Mouse (Mus musculus): ENCODE measurements at regions not wholly inside any gene's neighbourhood (a gene's known extent, or its start where the extent isn't known, plus 50 kb on each side); places are given as distances from the start of the nearest gene placed in this dataset.

DNA sequence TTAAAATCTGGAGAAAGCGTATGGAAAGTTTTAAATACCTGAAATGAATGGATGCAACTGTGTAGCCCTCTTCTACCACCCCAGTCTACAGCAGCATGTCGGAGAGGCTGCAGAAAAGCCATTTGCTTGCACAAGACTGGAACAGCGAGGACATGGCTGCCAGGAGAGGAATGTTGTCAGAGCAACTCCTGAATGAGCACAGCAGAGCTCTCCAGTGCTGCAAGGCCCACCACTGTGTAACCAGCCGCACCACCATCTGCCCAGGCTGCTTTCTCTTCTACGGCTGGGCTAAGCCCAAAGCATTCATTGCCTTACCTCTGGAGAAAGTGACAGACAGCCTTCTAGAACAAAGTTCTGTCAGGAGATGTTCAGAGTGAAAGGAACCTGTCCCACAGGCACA, 65.3 kb upstream of the Gm11238 start:
- WGBS = 81% methylated on average over 5 of the region's 5 CpGs
- no peak for ATAC-seq (ENCODE audit: insufficient number of reproducible peaks, low FRiP score, low TSS enrichment, low read depth)
- Histone ChIP-seq H3K4me2 (no peak overlapping the region), H3K27me3 (no peaks in the 10 kb centered on the region), H3K9ac (no peak overlapping the region), H3K9me3 (no peaks in the 10 kb centered on the region), H3K4me1 (no peaks in the 10 kb centered on the region), H3K27ac (no peak overlapping the region), H3K36me3 (no peaks in the 10 kb centered on the region), H3K4me3 (no peak overlapping the region)

- no peak overlapping the region for H3K4me3 ChIP-seq
- H3K27ac ChIP-seq = no peak overlapping the region
- WGBS = 84% methylated on average over 1 of the region's 1 CpGs
- H3K27me3 ChIP-seq = no peaks in the 10 kb centered on the region
- no peak overlapping the region for H3K4me2 ChIP-seq
- no peaks in the 10 kb centered on the region for H3K36me3 ChIP-seq
- no peak overlapping the region for H3K9ac ChIP-seq
- no peaks in the 10 kb centered on the region for H3K9me3 ChIP-seq
- no peaks in the 10 kb centered on the region for H3K4me1 ChIP-seq
- no peak for ATAC-seq (ENCODE audit: insufficient number of reproducible peaks, low FRiP score, low TSS enrichment, low read depth)
These were observed 76.1 kb upstream of the Gm11238 start for GRCm38 (mm10) chr4:73531604-73532003.

GRCm38 (mm10) chr4:73524579-73525208, 83.0 kb upstream of the Gm11238 start:
- no peak for ATAC-seq (ENCODE audit: insufficient number of reproducible peaks, low FRiP score, low TSS enrichment, low read depth)
- Histone ChIP-seq H3K27me3 (no peaks in the 10 kb centered on the region), H3K36me3 (no peaks in the 10 kb centered on the region), H3K4me2 (no peak overlapping the region), H3K27ac (no peak overlapping the region), H3K4me1 (no peaks in the 10 kb centered on the region), H3K9me3 (no peaks in the 10 kb centered on the region), H3K9ac (no peak overlapping the region), H3K4me3 (no peak overlapping the region)
- WGBS = 24% methylated on average over 1 of the region's 1 CpGs

- Histone ChIP-seq H3K9ac (no peak overlapping the region), H3K4me1 (no peaks in the 10 kb centered on the region), H3K27ac (no peak overlapping the region), H3K36me3 (no peaks in the 10 kb centered on the region), H3K9me3 (no peaks in the 10 kb centered on the region), H3K27me3 (no peaks in the 10 kb centered on the region), H3K4me2 (no peak overlapping the region), H3K4me3 (no peak overlapping the region)
- ATAC-seq (ENCODE audit: insufficient number of reproducible peaks, low FRiP score, low TSS enrichment, low read depth) = no peak
These were observed 88.8 kb upstream of the Gm11238 start for GRCm38 (mm10) chr4:73518742-73519384.

- ATAC-seq (ENCODE audit: insufficient number of reproducible peaks, low FRiP score, low TSS enrichment, low read depth) = no peak
- Histone ChIP-seq H3K9ac (no peak overlapping the region), H3K4me3 (no peak overlapping the region), H3K4me2 (no peak overlapping the region), H3K27ac (no peak overlapping the region), H3K27me3 (no peaks in the 10 kb centered on the region), H3K9me3 (no peaks in the 10 kb centered on the region), H3K36me3 (no peaks in the 10 kb centered on the region), H3K4me1 (no peaks in the 10 kb centered on the region)
These were observed 90.1 kb upstream of the Gm11238 start for GRCm38 (mm10) chr4:73517559-73517958.

- no peak overlapping the region for H3K4me3 ChIP-seq
- no peak overlapping the region for H3K4me2 ChIP-seq
- ATAC-seq (ENCODE audit: insufficient number of reproducible peaks, low FRiP score, low TSS enrichment, low read depth) = no peak
- H3K9ac ChIP-seq = no peak overlapping the region
- no peak overlapping the region for H3K27ac ChIP-seq
- no peaks in the 10 kb centered on the region for H3K9me3 ChIP-seq
- no peaks in the 10 kb centered on the region for H3K27me3 ChIP-seq
- H3K36me3 ChIP-seq = no peaks in the 10 kb centered on the region
- no peaks in the 10 kb centered on the region for H3K4me1 ChIP-seq
- WGBS = 62% methylated on average over 2 of the region's 2 CpGs
These were observed 91.0 kb upstream of the Gm11238 start for GRCm38 (mm10) chr4:73516717-73517116.

DNA sequence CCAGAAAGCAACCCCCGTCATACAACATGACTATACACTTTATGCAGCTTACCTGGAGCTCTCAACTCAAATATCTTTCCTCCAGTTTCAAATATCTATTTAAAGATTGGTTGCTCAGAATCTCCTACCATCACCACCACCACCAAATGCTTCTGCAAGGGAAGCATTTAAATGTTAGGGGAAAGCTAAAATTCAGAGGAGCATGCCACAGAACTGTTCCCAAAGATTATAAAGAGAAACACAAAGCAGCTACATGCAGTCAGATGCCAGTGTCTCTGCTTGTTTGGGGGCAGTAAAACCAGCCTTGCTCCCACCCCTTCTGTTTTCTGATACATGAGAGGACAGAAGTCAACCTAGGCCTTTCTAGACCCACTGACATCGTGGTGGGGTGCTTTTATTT, 100.8 kb upstream of the Gm11238 start:
- Histone ChIP-seq H3K36me3 (no peaks in the 10 kb centered on the region), H3K27ac (no peak overlapping the region), H3K4me3 (no peak overlapping the region), H3K9me3 (no peaks in the 10 kb centered on the region), H3K27me3 (no peaks in the 10 kb centered on the region), H3K4me2 (no peak overlapping the region), H3K4me1 (no peaks in the 10 kb centered on the region), H3K9ac (no peak overlapping the region)
- WGBS = 75% methylated on average over 2 of the region's 2 CpGs
- no peak for ATAC-seq (ENCODE audit: insufficient number of reproducible peaks, low FRiP score, low TSS enrichment, low read depth)

GRCm38 (mm10) chr4:73489199-73489598, 84.3 kb upstream of the Gm11487 start:
- H3K9me3 ChIP-seq = no peaks in the 10 kb centered on the region
- no peak overlapping the region for H3K9ac ChIP-seq
- no peak overlapping the region for H3K4me2 ChIP-seq
- no peak overlapping the region for H3K4me3 ChIP-seq
- no peaks in the 10 kb centered on the region for H3K27me3 ChIP-seq
- WGBS = 26% methylated on average over 2 of the region's 2 CpGs
- ATAC-seq (ENCODE audit: insufficient number of reproducible peaks, low FRiP score, low TSS enrichment, low read depth) = no peak
- no peaks in the 10 kb centered on the region for H3K36me3 ChIP-seq
- H3K27ac ChIP-seq = no peak overlapping the region
- H3K4me1 ChIP-seq = no peaks in the 10 kb centered on the region

DNA sequence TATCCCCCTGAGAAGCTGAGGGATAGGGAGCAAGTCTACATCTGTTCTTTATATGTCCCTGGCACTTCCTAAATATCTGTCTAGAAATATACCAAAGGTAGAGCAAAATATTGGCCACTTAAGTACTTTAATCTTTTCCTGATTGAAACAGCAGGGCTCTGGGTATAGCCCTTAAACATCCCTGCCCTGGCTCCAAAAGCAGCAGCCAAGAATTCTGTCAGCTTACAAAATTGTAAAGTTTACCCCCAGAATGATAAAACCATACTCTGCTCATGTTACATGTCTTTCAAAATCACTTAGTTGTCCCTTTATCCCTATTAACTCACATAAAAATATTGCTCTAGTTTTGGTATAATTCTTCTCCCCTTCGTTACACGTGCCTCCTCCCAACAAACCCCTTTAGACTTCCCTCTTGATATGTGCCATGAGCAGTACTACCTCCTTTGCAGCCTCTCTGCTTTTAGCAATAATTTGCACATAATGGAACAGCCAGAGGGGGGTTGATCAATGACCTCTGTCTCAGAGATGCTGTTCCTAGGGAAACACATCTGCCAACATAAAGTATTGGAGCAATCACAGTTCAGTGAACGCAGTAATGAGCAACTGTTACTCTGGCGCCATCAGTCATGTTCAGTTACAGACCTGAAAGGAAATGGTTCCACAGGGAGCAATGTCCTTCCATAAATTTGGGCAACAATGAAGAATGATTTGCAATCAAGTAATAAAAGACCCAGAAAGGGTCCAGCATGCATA, 83.6 kb upstream of the Gm11487 start:
- WGBS = 32% methylated on average over 4 of the region's 4 CpGs
- Histone ChIP-seq H3K36me3 (no peaks in the 10 kb centered on the region), H3K4me3 (no peak overlapping the region), H3K4me1 (no peaks in the 10 kb centered on the region), H3K27ac (no peak overlapping the region), H3K9me3 (no peaks in the 10 kb centered on the region), H3K4me2 (no peak overlapping the region), H3K9ac (no peak overlapping the region), H3K27me3 (no peaks in the 10 kb centered on the region)
- ATAC-seq (ENCODE audit: insufficient number of reproducible peaks, low FRiP score, low TSS enrichment, low read depth) = 0 out of 2 replicates have a peak, but pooled peaks have one; percentile 48

GRCm38 (mm10) chr4:73467982-73468565, 63.2 kb upstream of the Gm11487 start:
- no peaks in the 10 kb centered on the region for H3K27me3 ChIP-seq
- H3K36me3 ChIP-seq = no peaks in the 10 kb centered on the region
- no peak overlapping the region for H3K4me3 ChIP-seq
- no peak overlapping the region for H3K4me2 ChIP-seq
- H3K9ac ChIP-seq = no peak overlapping the region
- ATAC-seq (ENCODE audit: insufficient number of reproducible peaks, low FRiP score, low TSS enrichment, low read depth) = no peak
- H3K9me3 ChIP-seq = no peaks in the 10 kb centered on the region
- H3K4me1 ChIP-seq = no peaks in the 10 kb centered on the region
- H3K27ac ChIP-seq = no peak overlapping the region
- WGBS = 78% methylated on average over 1 of the region's 1 CpGs
